Mouse (Mus musculus): Measurements from ENCODE around the gene Polr2g. TPM values are rescaled to one million over a fixed set of nuclear protein-coding genes. Genes with fewer than 3 reads are reported as not detected.

Gene Polr2g
- 141 and 153 TPM in 2 replicates for polyA plus RNA-seq (2014; fragmentation: Nextera tagmentation; extraction: Ambion mirVana)

GRCm38 (mm10) chr19:8798264-8798946 is at the start of gene Polr2g:
TSS of gene Polr2g (minus strand) at chr19:8798577.
- Histone ChIP-seq H3K27me3 (ENCODE audit: control insufficient read depth, insufficient read depth, low read length) (no peaks in the 10 kb centered on the region), H3K4me2 (ENCODE audit: low read depth, low read length) (peak within 1 kb of the TSS; percentile 95), H3K36me3 (ENCODE audit: control insufficient read depth, insufficient read depth, low read length) (peaks cover 12% of the 10 kb centered on the region), H3K4me3 (ENCODE audit: low read depth, low read length) (peak within 1 kb of the TSS; percentile 77), H3K9ac (replicated peaks; ENCODE audit: low read depth, low read length) (peak within 1 kb of the TSS; percentile 63), H3K27ac (ENCODE audit: low read depth, low read length) (no peak within 1 kb of the TSS), H3K9me3 (ENCODE audit: control insufficient read depth, low read length) (no peaks in the 10 kb centered on the region), H3K4me1 (ENCODE audit: control insufficient read depth, insufficient read depth, low read length) (peaks cover 15% of the 10 kb centered on the region; the same call in 1 of the 2 replicates)
- WGBS, result 1% methylated on average over 25 of the region's 25 CpGs
- peak; percentile 71 for ATAC-seq (ENCODE audit: low read depth)

DNA sequence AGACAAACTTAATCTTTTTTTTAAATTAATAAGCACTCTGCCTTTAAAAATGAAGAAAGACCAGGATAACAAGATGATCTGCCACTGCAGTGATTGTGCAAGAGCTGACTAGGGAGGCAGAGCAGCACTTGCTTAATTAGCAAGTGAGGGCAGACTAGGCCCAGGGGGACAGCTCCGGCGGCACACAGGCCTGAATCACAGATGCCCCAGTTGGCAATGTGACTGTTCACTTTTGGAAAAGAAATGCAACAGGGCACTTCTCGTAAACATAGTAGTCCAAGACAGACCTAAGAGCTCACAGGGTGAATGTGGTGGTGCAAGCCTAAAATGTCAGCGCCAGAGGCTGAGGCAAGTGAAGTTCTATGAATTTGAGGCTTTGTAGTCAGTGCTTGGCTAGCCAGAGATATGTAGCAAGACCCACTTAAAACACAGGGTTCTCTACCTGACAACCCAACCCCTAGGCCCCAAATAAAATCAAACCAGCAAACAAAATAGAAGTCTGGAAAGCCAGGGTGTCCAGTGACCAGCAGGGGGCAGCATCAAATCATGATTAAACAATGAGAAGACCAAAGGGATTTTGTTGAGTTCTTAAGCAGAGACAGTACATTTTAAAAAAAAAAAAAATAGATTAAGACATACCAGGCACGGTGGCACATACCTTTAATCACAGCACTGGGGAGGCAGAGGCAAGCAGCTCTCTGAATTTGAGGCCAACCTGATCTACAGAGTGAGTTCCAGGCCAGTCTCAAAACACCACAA is 46.2 kb upstream of the Polr2g start:
- Histone ChIP-seq H3K4me1 (ENCODE audit: control insufficient read depth, insufficient read depth, low read length) (peaks cover 17% of the 10 kb centered on the region), H3K27ac (ENCODE audit: low read depth, low read length) (no peak overlapping the region), H3K27me3 (ENCODE audit: control insufficient read depth, insufficient read depth, low read length) (no peaks in the 10 kb centered on the region), H3K9ac (replicated peaks; ENCODE audit: low read depth, low read length) (no peak overlapping the region), H3K4me3 (ENCODE audit: low read depth, low read length) (no peak overlapping the region), H3K9me3 (ENCODE audit: control insufficient read depth, low read length) (no peaks in the 10 kb centered on the region), H3K4me2 (ENCODE audit: low read depth, low read length) (no peak overlapping the region), H3K36me3 (ENCODE audit: control insufficient read depth, insufficient read depth, low read length) (peaks cover 21% of the 10 kb centered on the region)
- WGBS, result 59% methylated on average over 5 of the region's 5 CpGs
- no peak for ATAC-seq (ENCODE audit: low read depth)

DNA sequence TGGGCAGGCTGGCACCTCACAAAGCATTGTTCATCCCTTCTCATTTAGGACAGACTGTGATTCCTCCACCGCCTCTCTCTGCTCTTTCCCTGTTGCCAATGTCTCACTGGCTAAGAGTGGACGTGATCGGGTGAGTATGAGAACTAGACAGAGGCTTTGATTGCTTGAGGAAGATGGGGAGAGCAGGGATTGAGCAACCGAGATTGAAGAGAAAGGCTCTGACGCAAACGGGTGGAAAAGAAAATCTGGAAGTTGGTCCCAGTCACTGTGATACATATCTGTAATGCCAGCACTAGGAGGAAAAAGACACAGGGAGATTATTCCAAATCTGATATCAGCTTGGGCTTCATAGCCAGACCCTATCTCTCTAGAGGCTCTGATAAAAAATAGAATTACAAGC is 44.6 kb upstream of the Polr2g start:
- peaks cover 17% of the 10 kb centered on the region for H3K4me1 ChIP-seq (ENCODE audit: control insufficient read depth, insufficient read depth, low read length)
- no peak overlapping the region for H3K4me2 ChIP-seq (ENCODE audit: low read depth, low read length)
- H3K9ac ChIP-seq (replicated peaks; ENCODE audit: low read depth, low read length), result no peak overlapping the region
- no peaks in the 10 kb centered on the region for H3K27me3 ChIP-seq (ENCODE audit: control insufficient read depth, insufficient read depth, low read length)
- H3K9me3 ChIP-seq (ENCODE audit: control insufficient read depth, low read length), result no peaks in the 10 kb centered on the region
- WGBS, result 92% methylated on average over 6 of the region's 6 CpGs
- H3K27ac ChIP-seq (ENCODE audit: low read depth, low read length), result no peak overlapping the region
- no peak overlapping the region for H3K4me3 ChIP-seq (ENCODE audit: low read depth, low read length)
- ATAC-seq (ENCODE audit: low read depth), result no peak
- H3K36me3 ChIP-seq (ENCODE audit: control insufficient read depth, insufficient read depth, low read length), result peaks cover 21% of the 10 kb centered on the region

- H3K4me1 ChIP-seq (ENCODE audit: control insufficient read depth, insufficient read depth, low read length), result peaks cover 17% of the 10 kb centered on the region
- no peak for ATAC-seq (ENCODE audit: low read depth)
- no peak overlapping the region for H3K27ac ChIP-seq (ENCODE audit: low read depth, low read length)
- peak overlapping the region; percentile 72 for H3K4me3 ChIP-seq (ENCODE audit: low read depth, low read length)
- H3K27me3 ChIP-seq (ENCODE audit: control insufficient read depth, insufficient read depth, low read length), result no peaks in the 10 kb centered on the region
- WGBS, result 91% methylated on average over 7 of the region's 7 CpGs
- H3K36me3 ChIP-seq (ENCODE audit: control insufficient read depth, insufficient read depth, low read length), result peaks cover 10% of the 10 kb centered on the region
- peak overlapping the region; percentile 66 for H3K4me2 ChIP-seq (ENCODE audit: low read depth, low read length)
- peak overlapping the region; percentile 67 for H3K9ac ChIP-seq (replicated peaks; ENCODE audit: low read depth, low read length)
- no peaks in the 10 kb centered on the region for H3K9me3 ChIP-seq (ENCODE audit: control insufficient read depth, low read length)
Measured at GRCm38 (mm10) chr19:8841012-8841411, 42.6 kb upstream of the Polr2g start.

- H3K27ac ChIP-seq (ENCODE audit: low read depth, low read length), result peak overlapping the region; percentile 97
- peak overlapping the region; percentile 72 for H3K4me3 ChIP-seq (ENCODE audit: low read depth, low read length)
- H3K27me3 ChIP-seq (ENCODE audit: control insufficient read depth, insufficient read depth, low read length), result no peaks in the 10 kb centered on the region
- peak; percentile 7; the same call in 1 of the 2 replicates for ATAC-seq (ENCODE audit: low read depth)
- peaks cover 5% of the 10 kb centered on the region for H3K36me3 ChIP-seq (ENCODE audit: control insufficient read depth, insufficient read depth, low read length)
- H3K9ac ChIP-seq (replicated peaks; ENCODE audit: low read depth, low read length), result peak overlapping the region; percentile 67
- no peaks in the 10 kb centered on the region for H3K9me3 ChIP-seq (ENCODE audit: control insufficient read depth, low read length)
- H3K4me1 ChIP-seq (ENCODE audit: control insufficient read depth, insufficient read depth, low read length), result peaks cover 17% of the 10 kb centered on the region
- peak overlapping the region; percentile 66 for H3K4me2 ChIP-seq (ENCODE audit: low read depth, low read length)
- 16% methylated on average over 29 of the region's 29 CpGs for WGBS
Measured at GRCm38 (mm10) chr19:8839908-8840791, 41.8 kb upstream of the Polr2g start.

- WGBS, result 43% methylated on average over 11 of the region's 11 CpGs
- Histone ChIP-seq H3K9ac (replicated peaks; ENCODE audit: low read depth, low read length) (peak within 1 kb of the TSS; percentile 86), H3K27ac (ENCODE audit: low read depth, low read length) (peak within 1 kb of the TSS; percentile 97), H3K9me3 (ENCODE audit: control insufficient read depth, low read length) (no peaks in the 10 kb centered on the region), H3K4me2 (ENCODE audit: low read depth, low read length) (peak within 1 kb of the TSS; percentile 66), H3K4me3 (ENCODE audit: low read depth, low read length) (peak within 1 kb of the TSS; percentile 72), H3K4me1 (ENCODE audit: control insufficient read depth, insufficient read depth, low read length) (peaks cover 17% of the 10 kb centered on the region), H3K36me3 (ENCODE audit: control insufficient read depth, insufficient read depth, low read length) (peaks cover 10% of the 10 kb centered on the region), H3K27me3 (ENCODE audit: control insufficient read depth, insufficient read depth, low read length) (no peaks in the 10 kb centered on the region)
- ATAC-seq (ENCODE audit: low read depth), result peak; percentile 92
Measured at GRCm38 (mm10) chr19:8839103-8839907, 40.9 kb upstream of the Polr2g start, which contains the start of gene Gng3. TSS of gene Gng3 (minus strand) at chr19:8839194.

- Histone ChIP-seq H3K4me2 (ENCODE audit: low read depth, low read length) (peak overlapping the region; percentile 66), H3K36me3 (ENCODE audit: control insufficient read depth, insufficient read depth, low read length) (peaks cover 18% of the 10 kb centered on the region), H3K4me1 (ENCODE audit: control insufficient read depth, insufficient read depth, low read length) (peaks cover 17% of the 10 kb centered on the region), H3K27me3 (ENCODE audit: control insufficient read depth, insufficient read depth, low read length) (no peaks in the 10 kb centered on the region), H3K4me3 (ENCODE audit: low read depth, low read length) (peak overlapping the region; percentile 72), H3K9me3 (ENCODE audit: control insufficient read depth, low read length) (no peaks in the 10 kb centered on the region), H3K27ac (ENCODE audit: low read depth, low read length) (peak overlapping the region; percentile 97), H3K9ac (replicated peaks; ENCODE audit: low read depth, low read length) (peak overlapping the region; percentile 86)
- 15% methylated on average over 15 of the region's 15 CpGs for WGBS
- peak; percentile 0; the same call in 1 of the 2 replicates for ATAC-seq (ENCODE audit: low read depth)
Measured at GRCm38 (mm10) chr19:8838041-8838730, 39.8 kb upstream of the Polr2g start.
